Mouse (Mus musculus) G1E (cell line): Measurements from ENCODE around the gene Orc3. TPM values are rescaled to one million over a fixed set of nuclear protein-coding genes. Genes with fewer than 3 reads are reported as not detected.

Experiments used
- ATAC-seq: 2 replicates; pipeline ENCODE4 v1.8.0; 2016; ENCODE audit warnings: mild to moderate bottlenecking; ENCODE audit not compliant: insufficient number of reproducible peaks, poor library complexity, low FRiP score, severe bottlenecking; ENCODE audit errors: extremely low read depth
- DNase-seq: peaks from one replicate; pipeline ENCODE4 v3.0.0; 2012; ENCODE audit warnings: low spot score
- H3K27me3 ChIP-seq: 2 replicates; pipeline ENCODE4 v1.6.1; 2012; ENCODE audit warnings: mild to moderate bottlenecking, low read length, inconsistent platforms; ENCODE audit not compliant: insufficient read depth
- H3K36me3 ChIP-seq: replicated peaks from 2 replicates; pipeline ENCODE3; 2012; ENCODE audit warnings: mild to moderate bottlenecking, inconsistent platforms
- H3K4me1 ChIP-seq: 2 replicates; pipeline ENCODE4 v1.6.1; 2012; ENCODE audit warnings: low read depth, low read length, inconsistent platforms, mixed read lengths; ENCODE audit not compliant: insufficient read depth
- H3K4me3 ChIP-seq: 2 replicates; pipeline ENCODE4 v1.5.1; 2012; ENCODE audit warnings: low read depth, mild to moderate bottlenecking, inconsistent platforms, low read length, moderate library complexity, mixed read lengths
- H3K9me3 ChIP-seq: replicated peaks from 2 replicates; pipeline ENCODE4 v1.6.1; 2012; ENCODE audit warnings: inconsistent platforms
- CTCF ChIP-seq: IDR thresholded peaks from 2 replicates; pipeline ENCODE4 v1.5.1; 2012; ENCODE audit warnings: low read depth, low read length, inconsistent platforms, mixed read lengths
- GATA1 ChIP-seq: IDR thresholded peaks from 2 replicates; pipeline ENCODE4 v1.6.1; 2012; ENCODE audit warnings: borderline replicate concordance, low read length, inconsistent platforms, mixed read lengths
- GATA2 ChIP-seq: IDR thresholded peaks from 2 replicates; pipeline ENCODE4 v1.6.1; 2012; ENCODE audit warnings: low read depth, low read length, inconsistent platforms, borderline replicate concordance
- POLR2AphosphoS5 ChIP-seq: IDR thresholded peaks from 2 replicates; pipeline ENCODE4 v1.6.1; 2012; ENCODE audit warnings: low read depth, low read length, inconsistent platforms; ENCODE audit not compliant: insufficient replicate concordance
- TAL1 ChIP-seq: conservative IDR thresholded peaks from 2 replicates; pipeline ENCODE4 v1.6.1; 2012; ENCODE audit warnings: low read depth, low read length, inconsistent platforms, mixed read lengths
- polyA plus RNA-seq: library from polyadenylated mRNA; stranded (reverse); fragments of >175 nt; gene quantifications from 2 replicates; pipeline ENCODE4 v1.2.3, GENCODE M21; 2012
- total RNA-seq, 2 experiments: library from RNA; stranded (forward) in 1 of 2; stranded (reverse) in 1 of 2; fragments of 200-1000 nt in 1 of 2; fragments of >200 nt in 1 of 2; fragmentation: Nextera tagmentation in 1 of 2; gene quantifications; 2 replicates each; pipeline ENCODE4 v1.2.3; 2014 to 2017

The Orc3 gene
- total and polyA plus RNA-seq, 3 experiments: 6.7 to 313 (median 150) TPM

GRCm38 (mm10) chr4:34528430-34529100, 86.2 kb downstream of the Orc3 start:
- H3K9me3 ChIP-seq: no peaks in the 10 kb centered on the region
- DNase-seq (no peak), ATAC-seq (peak; percentile 74)
- H3K4me1 ChIP-seq: peaks cover 3% of the 10 kb centered on the region
- H3K36me3 ChIP-seq: no peaks in the 10 kb centered on the region
- peaks cover 6% of the 10 kb centered on the region for H3K27me3 ChIP-seq
- TF ChIP-seq POLR2AphosphoS5: no peak
- no peak for TF ChIP-seq GATA1
- TF ChIP-seq CTCF: no peak
- TF ChIP-seq TAL1: no peak
- no peak for TF ChIP-seq GATA2
- no peak overlapping the region for H3K4me3 ChIP-seq

DNA sequence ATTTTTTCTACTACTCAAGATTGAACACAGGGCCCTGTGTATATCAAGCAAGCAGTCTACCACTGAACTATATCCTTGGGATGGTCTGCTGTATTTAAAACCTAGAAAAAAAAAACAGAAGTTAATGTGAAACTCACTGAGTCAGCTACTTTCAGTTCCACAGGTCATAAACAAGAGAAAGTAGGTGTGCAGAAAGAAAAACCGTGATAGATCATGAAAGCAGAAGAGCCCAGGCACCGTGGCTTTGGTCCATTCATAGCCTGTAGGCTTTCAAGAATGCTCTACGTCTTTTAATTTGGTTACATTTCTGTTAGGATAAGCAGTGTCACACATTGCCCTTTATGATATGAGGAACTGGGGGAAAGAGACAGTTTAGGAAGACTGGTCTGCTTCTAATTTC, 88.0 kb downstream of the Orc3 start:
- H3K9me3 ChIP-seq: no peaks in the 10 kb centered on the region
- no peak for TF ChIP-seq CTCF
- TF ChIP-seq TAL1: no peak
- TF ChIP-seq POLR2AphosphoS5: no peak
- TF ChIP-seq GATA2: no peak
- TF ChIP-seq GATA1: no peak
- peaks cover 3% of the 10 kb centered on the region for H3K4me1 ChIP-seq
- no peak overlapping the region for H3K4me3 ChIP-seq
- DNase-seq: no peak
- no peaks in the 10 kb centered on the region for H3K36me3 ChIP-seq
- no peak for ATAC-seq
- peaks cover 13% of the 10 kb centered on the region; the same call in 1 of the 2 replicates for H3K27me3 ChIP-seq

DNA sequence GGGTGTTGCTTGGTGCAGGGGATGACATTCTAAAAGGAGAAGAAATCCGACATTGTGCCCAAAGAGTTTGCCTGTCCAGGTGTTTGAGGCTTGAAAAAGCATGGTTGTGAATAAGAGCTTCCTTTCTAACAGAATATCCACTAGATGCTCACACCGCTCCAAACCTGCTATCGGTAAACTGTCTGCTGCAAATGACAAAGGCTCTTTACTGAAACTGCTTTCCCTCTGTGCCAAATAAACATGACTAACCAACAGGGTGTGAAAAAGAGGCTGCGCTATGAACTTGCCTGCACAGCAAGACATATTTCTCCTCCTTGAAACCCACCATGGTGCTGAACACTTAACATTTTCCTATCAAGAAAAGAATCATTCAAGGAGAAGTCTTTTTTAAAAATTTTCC, 91.2 kb downstream of the Orc3 start:
- peaks cover 15% of the 10 kb centered on the region; the same call in 1 of the 2 replicates for H3K27me3 ChIP-seq
- H3K4me3 ChIP-seq: no peak overlapping the region
- DNase-seq: no peak
- no peaks in the 10 kb centered on the region for H3K9me3 ChIP-seq
- TF ChIP-seq TAL1 (no peak), GATA2 (no peak), POLR2AphosphoS5 (no peak), GATA1 (no peak), CTCF (no peak)
- ATAC-seq: no peak
- H3K4me1 ChIP-seq: peaks cover 3% of the 10 kb centered on the region
- no peaks in the 10 kb centered on the region for H3K36me3 ChIP-seq

GRCm38 (mm10) chr4:34522846-34523245, 91.9 kb downstream of the Orc3 start:
- no peaks in the 10 kb centered on the region for H3K9me3 ChIP-seq
- peaks cover 15% of the 10 kb centered on the region; the same call in 1 of the 2 replicates for H3K27me3 ChIP-seq
- TF ChIP-seq CTCF (no peak), POLR2AphosphoS5 (no peak), GATA2 (no peak), GATA1 (no peak), TAL1 (no peak)
- H3K4me3 ChIP-seq: no peak overlapping the region
- ATAC-seq (peak; percentile 15; the same call in 1 of the 2 replicates), DNase-seq (no peak)
- H3K4me1 ChIP-seq: peaks cover under 1% of the 10 kb centered on the region; the same call in 1 of the 2 replicates
- H3K36me3 ChIP-seq: no peaks in the 10 kb centered on the region

Other genes with a start within 250 kb of the Orc3 start
- gene Akirin2, start 64.0 kb downstream of the Orc3 start, total RNA-seq (2014; fragmentation: Nextera tagmentation): 66.6 and 80.4 TPM in 2 replicates
- gene Akirin2, start 64.0 kb downstream of the Orc3 start, total RNA-seq (2017): 64.5 and 74.8 TPM in 2 replicates
- gene Akirin2, start 64.0 kb downstream of the Orc3 start, polyA plus RNA-seq: 68.1 and 90.5 TPM in 2 replicates
- 76.8 and 93.8 TPM in 2 replicates for gene Rars2, start within 50 bp of the Orc3 start, total RNA-seq (2014; fragmentation: Nextera tagmentation)
- gene Rars2, start within 50 bp of the Orc3 start, total RNA-seq (2017): 49.3 and 54.9 TPM in 2 replicates
- gene Rars2, start within 50 bp of the Orc3 start, polyA plus RNA-seq: 2.9 and 5.2 TPM in 2 replicates
- gene Slc35a1, start 72.5 kb upstream of the Orc3 start, total RNA-seq (2014; fragmentation: Nextera tagmentation): 41.2 and 73.2 TPM in 2 replicates
- gene Slc35a1, start 72.5 kb upstream of the Orc3 start, total RNA-seq (2017): 41.5 and 52.6 TPM in 2 replicates
- gene Slc35a1, start 72.5 kb upstream of the Orc3 start, polyA plus RNA-seq: 4.0 and 4.7 TPM in 2 replicates
- not detected in 2 replicates for gene Cfap206, start 115.3 kb upstream of the Orc3 start, total RNA-seq (2014; fragmentation: Nextera tagmentation)
- gene Cfap206, start 115.3 kb upstream of the Orc3 start, total RNA-seq (2017): 0.11 TPM in 1 of 2 replicates, not detected in the other
- gene Cfap206, start 115.3 kb upstream of the Orc3 start, polyA plus RNA-seq: not detected in 2 replicates
- gene Gm136, start 141.3 kb upstream of the Orc3 start, total RNA-seq (2014; fragmentation: Nextera tagmentation): not detected in 2 replicates
- gene Gm136, start 141.3 kb upstream of the Orc3 start, total RNA-seq (2017): 0.17 TPM in 1 of 2 replicates, not detected in the other
- not detected in 2 replicates for gene Gm136, start 141.3 kb upstream of the Orc3 start, polyA plus RNA-seq
- 41.4 and 43.7 TPM in 2 replicates for gene Smim8, start 163.5 kb upstream of the Orc3 start, total RNA-seq (2014; fragmentation: Nextera tagmentation)
- gene Smim8, start 163.5 kb upstream of the Orc3 start, total RNA-seq (2017): 66.0 and 92.9 TPM in 2 replicates
- gene Smim8, start 163.5 kb upstream of the Orc3 start, polyA plus RNA-seq: 17.0 and 27.0 TPM in 2 replicates